Mouse (Mus musculus): Measurements from ENCODE around the gene Nr2c1.

- peak; percentile 53; the same call in 1 of the 2 replicates for TF ChIP-seq CTCF (IDR thresholded peaks at IDR 0.05; ENCODE audit: low read depth, low read length)
- TF ChIP-seq POLR2A (IDR thresholded peaks at IDR 0.05; ENCODE audit: extremely low read depth, insufficient read depth, low read length) = no peak
Measured at GRCm38 (mm10) chr10:94124376-94124775, 23.4 kb upstream of the Nr2c1 start.

Measured in liver, adult 2 months (tissue).